Mouse (Mus musculus) limb, embryonic 11.5 days (tissue): Measurements from ENCODE around the gene Rsu1. TPM values are rescaled to one million over a fixed set of nuclear protein-coding genes. Genes with fewer than 3 reads are reported as not detected.
A peak's percentile ranks its signal among the peaks of the same experiment; 100 is the strongest.

Source experiments
- ATAC-seq: fragments of 200-750 bp; cut with Nextera tagmentation; 2 replicates; pipeline ENCODE4 v1.8.0; 2017; ENCODE audit warnings: low read depth; ENCODE audit not compliant: insufficient number of reproducible peaks, low FRiP score, low TSS enrichment
- DNase-seq: peaks from one replicate; pipeline ENCODE4 v3.0.0-alpha.2; 2015; ENCODE audit warnings: low spot score
- H3K27ac ChIP-seq: fragments of 300-500 bp; sonication (generic); replicated peaks from 2 replicates; pipeline ENCODE4 v1.5.1; 2014; ENCODE audit warnings: low read depth, mild to moderate bottlenecking, low read length
- H3K27me3 ChIP-seq: fragments of 300-500 bp; sonication (generic); 2 replicates; pipeline ENCODE4 v1.6.1; 2014; ENCODE audit warnings: mild to moderate bottlenecking, low read length, mixed read lengths; ENCODE audit not compliant: control insufficient read depth, insufficient read depth
- H3K36me3 ChIP-seq: fragments of 300-500 bp; sonication (generic); 2 replicates; pipeline ENCODE4 v1.6.1; 2014; ENCODE audit warnings: mild to moderate bottlenecking, low read length, moderate library complexity, mixed read lengths; ENCODE audit not compliant: control insufficient read depth, insufficient read depth
- H3K4me1 ChIP-seq: fragments of 300-500 bp; sonication (generic); 2 replicates; pipeline ENCODE4 v1.6.1; 2014; ENCODE audit warnings: low read length, mixed read lengths; ENCODE audit not compliant: control insufficient read depth, insufficient read depth
- H3K4me2 ChIP-seq: fragments of 300-500 bp; sonication (generic); 2 replicates; pipeline ENCODE4 v1.6.1; 2014; ENCODE audit warnings: low read depth, mild to moderate bottlenecking, moderate library complexity; ENCODE audit not compliant: severe bottlenecking
- H3K4me3 ChIP-seq: fragments of 300-500 bp; sonication (generic); 2 replicates; pipeline ENCODE4 v1.5.1; 2014; ENCODE audit warnings: low read depth, low read length
- H3K9ac ChIP-seq: fragments of 300-500 bp; sonication (generic); 2 replicates; pipeline ENCODE4 v1.6.1; 2014; ENCODE audit warnings: mild to moderate bottlenecking, low read length
- H3K9me3 ChIP-seq: fragments of 300-500 bp; sonication (generic); 2 replicates; pipeline ENCODE4 v1.6.1; 2016; ENCODE audit warnings: low read length; ENCODE audit not compliant: control insufficient read depth
- WGBS: fragments of 180-500 bp; shearing (Covaris S2); extraction: QIAGEN DNeasy Blood & Tissue Kit; methylation state at CpG from one replicate; pipeline ENCODE4 v1.1.7; 2014; 5-methylcytosine and 5-hydroxymethylcytosine counted together
- polyA plus RNA-seq: library from polyadenylated mRNA; unstranded; fragments of >200 nt; fragmentation: Nextera tagmentation; extraction: Ambion mirVana; gene quantifications from 2 replicates; pipeline ENCODE4 v1.2.1, GENCODE M21; 2014

Rsu1 gene
- polyA plus RNA-seq, 1 experiment from 2014 or later = 98.8 TPM

DNA sequence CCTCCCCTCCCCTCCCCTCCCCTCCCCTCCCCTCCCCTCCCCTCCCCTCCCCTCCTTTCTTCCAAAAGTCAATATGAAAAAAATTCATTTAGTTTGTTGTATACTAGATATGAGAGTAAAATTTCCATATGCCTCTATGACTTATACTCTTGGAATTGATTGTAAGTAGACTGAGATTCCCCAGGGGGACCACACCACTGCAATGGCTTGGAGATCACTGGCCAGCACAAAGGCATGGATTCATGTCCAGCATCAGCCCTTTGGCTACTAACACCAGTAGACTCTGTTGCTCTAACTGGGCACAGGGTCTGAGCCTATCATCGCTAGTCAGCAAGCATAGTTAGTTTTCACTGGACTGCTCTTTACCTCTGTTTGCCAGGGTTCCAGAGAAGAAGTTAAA, 180.4 kb downstream of the Rsu1 start:
- no peaks in the 10 kb centered on the region for H3K27me3 ChIP-seq
- DNase-seq (peak; percentile 18), ATAC-seq (no peak)
- WGBS = 94% methylated on average over 1 of the region's 1 CpGs
- no peak overlapping the region for H3K4me2 ChIP-seq
- no peak overlapping the region for H3K4me3 ChIP-seq
- H3K4me1 ChIP-seq = no peaks in the 10 kb centered on the region
- no peaks in the 10 kb centered on the region for H3K9me3 ChIP-seq
- H3K27ac ChIP-seq = no peak overlapping the region
- H3K9ac ChIP-seq = no peak overlapping the region
- H3K36me3 ChIP-seq = no peaks in the 10 kb centered on the region

DNA sequence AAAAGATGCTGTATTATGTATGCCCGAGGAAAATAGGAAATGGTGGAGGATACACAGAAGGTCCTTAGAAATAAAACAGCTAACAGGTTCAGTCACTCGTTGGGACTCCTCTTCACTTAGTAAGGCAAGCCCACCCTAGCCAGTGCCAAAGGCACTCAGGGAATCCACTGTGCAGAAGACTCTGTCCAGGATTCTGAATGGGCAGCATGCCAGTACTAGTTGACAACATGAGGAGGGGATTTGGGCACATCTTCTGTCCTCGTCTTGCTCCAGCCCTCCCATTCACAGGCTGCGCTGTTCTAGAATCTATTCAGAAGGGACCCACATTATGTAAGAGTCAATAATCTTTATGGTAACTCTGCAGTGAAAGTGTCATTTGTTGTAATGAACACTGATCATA, 181.4 kb downstream of the Rsu1 start:
- peak; percentile 12 for DNase-seq
- 91% methylated on average over 4 of the region's 4 CpGs for WGBS
- ATAC-seq = no peak

DNA sequence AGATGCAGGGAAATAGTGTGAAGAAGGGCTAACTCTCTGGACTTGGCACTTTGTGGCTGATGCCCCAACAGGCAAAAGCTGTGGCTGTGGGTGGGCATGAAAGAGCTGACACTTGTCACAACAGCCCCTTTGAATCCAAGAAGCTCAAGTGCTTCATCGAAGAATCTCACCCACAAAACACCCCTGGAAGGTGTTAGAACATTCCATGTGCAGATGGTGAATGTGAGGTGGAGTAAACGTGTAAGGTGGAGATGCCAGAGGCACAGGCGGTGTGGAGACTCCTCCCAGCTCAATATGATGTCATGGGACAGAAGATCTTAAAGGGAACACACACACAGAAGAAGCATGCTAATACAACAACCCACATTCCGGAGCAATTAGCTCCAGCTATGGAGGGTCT, 182.9 kb downstream of the Rsu1 start:
- H3K9me3 ChIP-seq = no peaks in the 10 kb centered on the region
- 78% methylated on average over 4 of the region's 4 CpGs for WGBS
- H3K9ac ChIP-seq = no peak overlapping the region
- no peak overlapping the region for H3K4me3 ChIP-seq
- ATAC-seq (no peak), DNase-seq (peak; percentile 13)
- H3K27ac ChIP-seq = no peak overlapping the region
- no peaks in the 10 kb centered on the region for H3K4me1 ChIP-seq
- H3K4me2 ChIP-seq = no peak overlapping the region
- H3K36me3 ChIP-seq = no peaks in the 10 kb centered on the region
- H3K27me3 ChIP-seq = no peaks in the 10 kb centered on the region

More for the DNA sequence above, 181.4 kb downstream of the Rsu1 start:
- Histone ChIP-seq H3K27ac (no peak overlapping the region), H3K9me3 (no peaks in the 10 kb centered on the region), H3K4me1 (no peaks in the 10 kb centered on the region), H3K27me3 (no peaks in the 10 kb centered on the region), H3K4me3 (no peak overlapping the region), H3K4me2 (no peak overlapping the region), H3K9ac (no peak overlapping the region), H3K36me3 (no peaks in the 10 kb centered on the region)

DNA sequence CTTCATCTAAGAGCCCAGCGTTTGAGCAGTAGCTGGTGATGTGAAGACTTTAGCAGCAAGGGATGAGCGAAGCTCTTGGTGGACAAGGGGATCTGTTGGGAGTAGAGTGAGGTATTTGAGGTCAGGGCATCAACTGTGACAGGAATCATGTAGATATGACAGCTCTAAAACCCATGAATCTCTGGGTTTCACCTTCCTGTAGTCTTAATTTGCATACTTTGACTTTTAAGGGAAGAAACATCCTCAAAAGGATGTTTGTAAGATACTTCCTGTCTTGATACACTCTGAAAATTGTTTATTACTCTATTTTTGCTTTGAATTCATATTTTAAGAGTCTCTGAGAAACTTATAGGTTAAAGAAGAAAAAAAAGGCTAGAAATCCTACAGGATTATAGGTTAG, 183.4 kb downstream of the Rsu1 start:
- Histone ChIP-seq H3K36me3 (no peaks in the 10 kb centered on the region), H3K4me3 (no peak overlapping the region), H3K4me2 (no peak overlapping the region), H3K27ac (no peak overlapping the region), H3K9ac (no peak overlapping the region), H3K9me3 (no peaks in the 10 kb centered on the region), H3K27me3 (no peaks in the 10 kb centered on the region), H3K4me1 (no peaks in the 10 kb centered on the region)
- ATAC-seq (no peak), DNase-seq (no peak)
- 93% methylated on average over 2 of the region's 2 CpGs for WGBS

DNA sequence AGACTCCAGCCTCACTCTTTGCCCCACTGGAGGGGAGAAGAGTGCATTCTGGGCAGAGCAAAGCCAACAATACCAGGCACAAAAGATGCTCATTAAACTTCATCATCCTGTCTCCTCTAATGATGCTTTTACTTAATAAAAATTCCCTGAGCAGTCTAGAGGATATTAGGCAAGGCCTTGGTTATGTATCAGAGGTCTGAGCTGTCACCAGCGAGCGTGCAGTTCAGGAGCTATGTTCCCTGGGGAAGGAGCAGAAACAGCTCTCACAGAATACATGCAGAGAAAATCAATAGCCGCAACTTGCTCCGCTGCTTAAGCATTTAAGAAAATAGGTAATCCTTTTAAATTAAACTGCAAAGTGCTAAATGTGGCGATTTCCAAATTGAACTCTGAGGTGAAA, 187.0 kb downstream of the Rsu1 start:
- H3K4me3 ChIP-seq = no peak overlapping the region
- no peaks in the 10 kb centered on the region for H3K27me3 ChIP-seq
- no peak overlapping the region for H3K27ac ChIP-seq
- no peaks in the 10 kb centered on the region for H3K4me1 ChIP-seq
- no peak for ATAC-seq
- no peak overlapping the region for H3K4me2 ChIP-seq
- H3K9me3 ChIP-seq = no peaks in the 10 kb centered on the region
- H3K9ac ChIP-seq = no peak overlapping the region
- DNase-seq = no peak
- no peaks in the 10 kb centered on the region for H3K36me3 ChIP-seq
- 83% methylated on average over 5 of the region's 5 CpGs for WGBS

DNA sequence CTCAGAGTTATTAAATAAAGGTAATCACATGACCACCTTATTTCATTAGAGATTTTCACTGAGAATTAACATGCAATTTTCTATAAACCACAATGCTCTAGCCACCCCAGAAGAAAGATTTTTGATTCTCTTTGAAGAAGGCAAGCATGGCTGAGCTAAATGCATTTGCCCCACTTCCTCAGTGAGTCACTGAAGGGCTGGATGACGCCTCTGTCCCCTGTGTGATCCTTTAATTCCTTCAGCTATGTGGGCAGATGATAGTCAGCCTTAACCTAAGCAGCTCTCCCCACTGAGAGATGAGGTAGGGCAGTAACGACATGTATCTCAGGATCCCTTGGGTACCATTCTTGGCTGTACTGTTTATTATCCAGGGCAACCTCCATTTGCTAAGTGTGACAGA, 190.7 kb downstream of the Rsu1 start:
- H3K27me3 ChIP-seq = no peaks in the 10 kb centered on the region
- no peak overlapping the region for H3K27ac ChIP-seq
- WGBS = 98% methylated on average over 2 of the region's 2 CpGs
- no peaks in the 10 kb centered on the region for H3K36me3 ChIP-seq
- H3K9me3 ChIP-seq = no peaks in the 10 kb centered on the region
- H3K9ac ChIP-seq = no peak overlapping the region
- no peaks in the 10 kb centered on the region for H3K4me1 ChIP-seq
- no peak overlapping the region for H3K4me3 ChIP-seq
- H3K4me2 ChIP-seq = no peak overlapping the region
- DNase-seq (peak; percentile 4), ATAC-seq (no peak)

DNA sequence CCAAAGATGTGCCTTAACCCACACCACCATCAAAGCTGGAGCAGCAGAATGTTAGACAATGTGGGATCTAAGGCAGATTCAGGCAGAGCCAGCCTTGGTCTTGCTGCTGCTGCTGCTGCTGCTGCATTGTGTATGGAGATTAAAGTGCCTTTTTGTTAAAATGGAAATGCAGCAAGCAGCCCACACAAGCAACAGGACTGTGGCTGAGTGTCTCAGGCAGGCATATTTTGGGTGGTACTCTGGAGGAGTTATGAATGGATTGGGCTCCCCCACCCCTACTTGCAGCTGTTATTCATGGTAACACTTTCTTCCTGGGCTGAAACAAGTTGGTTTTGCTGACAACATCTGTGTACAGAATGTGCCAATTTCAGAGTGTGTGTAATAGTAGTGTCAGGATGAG, 199.0 kb downstream of the Rsu1 start:
- DNase-seq = no peak
- no peak overlapping the region for H3K9ac ChIP-seq
- H3K9me3 ChIP-seq = no peaks in the 10 kb centered on the region
- no peaks in the 10 kb centered on the region for H3K4me1 ChIP-seq
- H3K27ac ChIP-seq = no peak overlapping the region
- H3K36me3 ChIP-seq = no peaks in the 10 kb centered on the region
- H3K4me3 ChIP-seq = no peak overlapping the region
- no peak overlapping the region for H3K4me2 ChIP-seq
- no peak for ATAC-seq
- H3K27me3 ChIP-seq = no peaks in the 10 kb centered on the region

DNA sequence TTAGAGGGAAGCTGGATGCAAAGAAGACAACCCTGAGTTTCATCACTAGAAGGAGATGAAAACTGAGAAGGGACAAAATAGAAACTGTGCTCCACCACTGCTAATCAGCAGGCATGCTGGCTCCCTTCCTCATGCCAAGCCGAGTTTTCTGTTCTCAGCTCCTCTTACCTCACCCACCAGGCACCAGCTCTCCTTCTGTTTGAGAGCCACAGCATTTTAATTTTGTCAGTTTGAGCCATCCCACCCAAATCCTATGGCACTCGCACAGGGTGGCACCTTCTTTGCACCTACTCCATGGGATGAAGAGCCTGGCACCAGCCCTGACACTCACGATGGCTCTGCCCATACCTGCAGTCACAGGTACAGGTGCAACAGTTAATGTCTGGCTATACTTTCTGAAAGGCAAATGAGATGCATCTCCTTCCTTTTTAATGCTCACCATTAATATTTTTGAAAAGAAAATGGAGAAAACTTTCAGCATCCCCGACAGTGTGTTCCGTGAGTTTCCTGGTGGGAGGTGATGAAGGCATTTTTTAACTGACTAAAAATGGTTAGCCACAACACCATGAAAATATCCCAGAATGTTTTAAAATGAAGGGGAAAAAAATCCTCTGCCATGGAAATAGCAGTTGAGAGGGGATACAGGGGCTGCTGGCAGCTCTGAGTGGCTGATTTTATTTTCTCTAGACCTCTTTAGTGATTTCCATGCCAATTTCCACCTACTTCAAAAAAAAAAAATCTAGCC, 210.6 kb downstream of the Rsu1 start:
- Histone ChIP-seq H3K4me2 (no peak overlapping the region), H3K9me3 (no peaks in the 10 kb centered on the region), H3K9ac (no peak overlapping the region), H3K36me3 (no peaks in the 10 kb centered on the region), H3K27ac (no peak overlapping the region), H3K4me1 (no peaks in the 10 kb centered on the region), H3K27me3 (no peaks in the 10 kb centered on the region), H3K4me3 (no peak overlapping the region)
- DNase-seq (no peak), ATAC-seq (no peak)
- WGBS = 86% methylated on average over 5 of the region's 5 CpGs

DNA sequence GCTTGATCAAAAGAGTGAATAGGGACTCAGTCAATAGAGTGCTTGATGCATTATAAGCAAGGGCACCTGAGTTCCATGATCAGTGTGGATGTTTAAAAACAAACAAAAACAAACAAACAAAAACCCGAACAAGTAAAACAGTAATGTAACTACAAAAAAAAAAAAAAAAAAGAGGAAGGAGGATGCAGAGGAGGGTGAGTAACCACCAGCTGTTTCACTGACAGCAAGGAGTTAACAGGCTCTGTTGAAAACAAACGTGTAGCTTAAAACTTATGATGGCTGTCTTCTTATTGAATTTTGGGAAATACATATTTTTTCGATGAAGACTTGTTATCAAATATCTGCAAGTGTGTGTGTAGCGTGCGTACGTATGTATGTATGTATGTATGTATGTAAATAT, 222.6 kb downstream of the Rsu1 start:
- Histone ChIP-seq H3K27me3 (no peaks in the 10 kb centered on the region), H3K9ac (no peak overlapping the region), H3K4me2 (no peak overlapping the region), H3K36me3 (no peaks in the 10 kb centered on the region), H3K27ac (no peak overlapping the region), H3K4me3 (no peak overlapping the region), H3K9me3 (no peaks in the 10 kb centered on the region), H3K4me1 (no peaks in the 10 kb centered on the region)
- DNase-seq (no peak), ATAC-seq (no peak)
- WGBS = 90% methylated on average over 6 of the region's 6 CpGs
